Mouse (Mus musculus) hindbrain, postnatal 0 days (tissue): ENCODE results near the gene Atg4d. TPM values are rescaled to one million over a fixed set of nuclear protein-coding genes. Genes with fewer than 3 reads are reported as not detected.
A peak's percentile ranks its signal among the peaks of the same experiment; 100 is the strongest.
"Not testable (repeated sequence)": the region's sequence is repeated elsewhere in the genome, so short reads cannot be mapped to it uniquely, and the experiment has no call there.

Experiments used
- ATAC-seq: fragments of 200-750 bp; cut with Nextera tagmentation; 2 replicates; pipeline ENCODE4 v1.8.0; 2017; ENCODE audit warnings: mild to moderate bottlenecking, moderate TSS enrichment, moderate library complexity
- DNase-seq: peaks from one replicate; pipeline ENCODE4 v3.0.0-alpha.2; 2015; ENCODE audit warnings: low spot score
- H3K27ac ChIP-seq: fragments of 300-500 bp; sonication (generic); 2 replicates; pipeline ENCODE4 v1.5.1; 2014; ENCODE audit warnings: mild to moderate bottlenecking
- H3K27me3 ChIP-seq: fragments of 300-500 bp; sonication (generic); 2 replicates; pipeline ENCODE4 v1.6.1; 2014; ENCODE audit warnings: low read length, mixed read lengths; ENCODE audit not compliant: insufficient read depth
- H3K36me3 ChIP-seq: fragments of 300-500 bp; sonication (generic); 2 replicates; pipeline ENCODE4 v1.6.1; 2014; ENCODE audit warnings: low read length, mixed read lengths; ENCODE audit not compliant: insufficient read depth
- H3K4me1 ChIP-seq: fragments of 300-500 bp; sonication (generic); 2 replicates; pipeline ENCODE4 v1.6.1; 2014; ENCODE audit warnings: antibody characterized with exemption, low read length, mixed read lengths; ENCODE audit not compliant: insufficient read depth
- H3K4me2 ChIP-seq: fragments of 300-500 bp; sonication (generic); 2 replicates; pipeline ENCODE4 v1.6.1; 2014; ENCODE audit warnings: low read depth, mild to moderate bottlenecking, low read length, moderate library complexity, mixed read lengths
- H3K4me3 ChIP-seq: fragments of 300-500 bp; sonication (generic); 2 replicates; pipeline ENCODE4 v1.5.1; 2014; ENCODE audit warnings: low read length
- H3K9ac ChIP-seq: fragments of 300-500 bp; sonication (generic); replicated peaks from 2 replicates; pipeline ENCODE4 v1.6.1; 2014; ENCODE audit warnings: mild to moderate bottlenecking, low read length, moderate library complexity, mixed read lengths
- H3K9me3 ChIP-seq: fragments of 300-500 bp; sonication (generic); 2 replicates; pipeline ENCODE4 v1.6.1; 2016; ENCODE audit warnings: low read length, mixed read lengths
- CTCF ChIP-seq: IDR thresholded peaks from 2 replicates; pipeline ENCODE4 v1.5.1; 2016; ENCODE audit warnings: antibody characterized with exemption, control low read depth, low read depth
- WGBS: fragments of 180-500 bp; shearing (Covaris S2); extraction: QIAGEN DNeasy Blood & Tissue Kit; methylation state at CpG from one replicate; pipeline ENCODE4 v1.1.7; 2014; 5-methylcytosine and 5-hydroxymethylcytosine counted together
- polyA plus RNA-seq: library from polyadenylated mRNA; unstranded; fragments of >200 nt; fragmentation: Nextera tagmentation; extraction: Ambion mirVana; gene quantifications from 2 replicates; pipeline ENCODE4 v1.2.1, GENCODE M21; 2015
- total RNA-seq: library from RNA; depleted of rRNA; stranded (reverse); fragments of >200 nt; gene quantifications from 2 replicates; pipeline ENCODE4 v1.2.3, GENCODE M21; 2014

The Atg4d gene
- total and polyA plus RNA-seq, 2 experiments from 2014 or later: 32.1 to 38.6 TPM

GRCm38 (mm10) chr9:21290589-21290988 is 25.5 kb downstream of the Atg4d start:
- no peaks in the 10 kb centered on the region for H3K36me3 ChIP-seq
- ATAC-seq (no peak), DNase-seq (peak; percentile 45)
- peak overlapping the region; percentile 85 for H3K4me2 ChIP-seq
- peaks cover 18% of the 10 kb centered on the region for H3K4me1 ChIP-seq
- 0% methylated on average over 20 of the region's 20 CpGs for WGBS
- H3K4me3 ChIP-seq: peak overlapping the region; percentile 61
- no peak for TF ChIP-seq CTCF
- H3K9ac ChIP-seq: peak overlapping the region; percentile 75
- H3K27me3 ChIP-seq: no peaks in the 10 kb centered on the region
- no peaks in the 10 kb centered on the region for H3K9me3 ChIP-seq
- H3K27ac ChIP-seq: peak overlapping the region; percentile 85

GRCm38 (mm10) chr9:21291022-21291787 is 26.1 kb downstream of the Atg4d start, which contains the start of gene Cdkn2d:
Gene Cdkn2d (minus strand): TSS chr9:21291407.
- Histone ChIP-seq H3K4me3 (peak within 1 kb of the TSS; percentile 61), H3K36me3 (no peaks in the 10 kb centered on the region), H3K27me3 (no peaks in the 10 kb centered on the region), H3K27ac (peak within 1 kb of the TSS; percentile 85), H3K4me2 (peak within 1 kb of the TSS; percentile 85), H3K9ac (peak within 1 kb of the TSS; percentile 75), H3K9me3 (no peaks in the 10 kb centered on the region), H3K4me1 (peaks cover 18% of the 10 kb centered on the region)
- ATAC-seq: peak; percentile 97
- peak; percentile 100 for DNase-seq
- under 1% methylated on average over 50 of the region's 51 CpGs for WGBS
- peak; percentile 31 for TF ChIP-seq CTCF

GRCm38 (mm10) chr9:21291868-21292267 is 26.8 kb downstream of the Atg4d start:
- H3K9ac ChIP-seq, H3K27me3 ChIP-seq, ATAC-seq, H3K36me3 ChIP-seq, H3K27ac ChIP-seq, DNase-seq, H3K9me3 ChIP-seq: not testable (repeated sequence)
- H3K4me2 ChIP-seq: peak overlapping the region; percentile 55
- peak overlapping the region; percentile 61 for H3K4me3 ChIP-seq
- WGBS: 18% methylated on average over 7 of the region's 7 CpGs
- peaks cover 13% of the 10 kb centered on the region for H3K4me1 ChIP-seq

- Histone ChIP-seq H3K27ac (no peak overlapping the region), H3K9me3 (no peaks in the 10 kb centered on the region), H3K4me1 (peaks cover 10% of the 10 kb centered on the region; the same call in 1 of the 2 replicates), H3K4me3 (no peak overlapping the region), H3K4me2 (no peak overlapping the region), H3K36me3 (no peaks in the 10 kb centered on the region), H3K9ac (no peak overlapping the region), H3K27me3 (no peaks in the 10 kb centered on the region)
- TF ChIP-seq CTCF: no peak
- DNase-seq (no peak), ATAC-seq (no peak)
- WGBS: 97% methylated on average over 3 of the region's 3 CpGs
Observed at GRCm38 (mm10) chr9:21292271-21292670, 27.2 kb downstream of the Atg4d start.

DNA sequence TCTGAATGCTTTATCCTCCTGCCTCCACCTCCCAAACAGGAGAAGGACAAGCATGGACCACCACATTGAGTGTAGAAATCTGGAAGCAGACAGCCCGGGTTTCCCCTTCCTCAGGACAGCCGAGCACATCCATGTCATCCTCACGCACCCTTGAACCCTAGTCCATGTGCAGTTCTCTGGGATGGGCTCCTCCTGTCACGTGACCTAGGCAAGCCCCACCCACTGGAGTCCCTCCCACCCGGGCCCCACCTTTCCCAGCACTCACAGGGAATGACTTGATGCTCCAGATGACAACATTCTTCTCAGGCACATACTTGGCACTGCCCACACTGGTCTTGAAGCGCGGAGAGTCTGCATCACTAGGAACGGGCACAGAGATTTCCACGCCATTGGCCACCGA is 33.9 kb downstream of the Atg4d start:
- 84% methylated on average over 10 of the region's 10 CpGs for WGBS
- no peak overlapping the region for H3K27ac ChIP-seq
- no peaks in the 10 kb centered on the region for H3K27me3 ChIP-seq
- no peak overlapping the region for H3K4me2 ChIP-seq
- no peaks in the 10 kb centered on the region for H3K4me1 ChIP-seq
- H3K9me3 ChIP-seq: no peaks in the 10 kb centered on the region
- DNase-seq (no peak), ATAC-seq (no peak)
- no peak overlapping the region for H3K9ac ChIP-seq
- H3K36me3 ChIP-seq: no peaks in the 10 kb centered on the region
- no peak overlapping the region for H3K4me3 ChIP-seq
- TF ChIP-seq CTCF: no peak

DNA sequence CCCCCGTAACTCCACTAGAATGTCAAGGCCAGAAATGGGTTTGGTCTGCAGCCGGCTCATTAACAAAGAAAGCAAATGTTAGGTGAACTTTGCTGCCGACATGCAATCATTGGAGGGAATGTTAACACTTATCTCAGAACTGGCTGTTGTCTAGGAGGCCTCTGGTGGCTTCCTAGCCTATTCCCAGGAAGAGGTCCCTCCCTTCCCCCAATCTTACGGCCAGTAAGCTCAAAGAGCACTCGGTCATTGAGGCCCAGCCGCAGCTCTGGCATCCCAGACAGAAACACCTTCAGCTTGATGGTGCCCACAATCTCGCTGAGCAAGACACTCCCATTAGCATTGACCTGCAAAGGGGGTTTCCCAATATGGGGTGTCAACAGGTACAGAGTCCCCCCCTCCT is 40.0 kb downstream of the Atg4d start:
- no peak for DNase-seq
- no peaks in the 10 kb centered on the region for H3K36me3 ChIP-seq
- no peaks in the 10 kb centered on the region for H3K4me1 ChIP-seq
- no peaks in the 10 kb centered on the region for H3K27me3 ChIP-seq
- no peak for TF ChIP-seq CTCF
- no peak overlapping the region for H3K4me2 ChIP-seq
- no peak overlapping the region for H3K4me3 ChIP-seq
- ATAC-seq: no peak
- H3K9ac ChIP-seq: no peak overlapping the region
- WGBS: 88% methylated on average over 7 of the region's 7 CpGs
- no peak overlapping the region for H3K27ac ChIP-seq
- H3K9me3 ChIP-seq: no peaks in the 10 kb centered on the region

DNA sequence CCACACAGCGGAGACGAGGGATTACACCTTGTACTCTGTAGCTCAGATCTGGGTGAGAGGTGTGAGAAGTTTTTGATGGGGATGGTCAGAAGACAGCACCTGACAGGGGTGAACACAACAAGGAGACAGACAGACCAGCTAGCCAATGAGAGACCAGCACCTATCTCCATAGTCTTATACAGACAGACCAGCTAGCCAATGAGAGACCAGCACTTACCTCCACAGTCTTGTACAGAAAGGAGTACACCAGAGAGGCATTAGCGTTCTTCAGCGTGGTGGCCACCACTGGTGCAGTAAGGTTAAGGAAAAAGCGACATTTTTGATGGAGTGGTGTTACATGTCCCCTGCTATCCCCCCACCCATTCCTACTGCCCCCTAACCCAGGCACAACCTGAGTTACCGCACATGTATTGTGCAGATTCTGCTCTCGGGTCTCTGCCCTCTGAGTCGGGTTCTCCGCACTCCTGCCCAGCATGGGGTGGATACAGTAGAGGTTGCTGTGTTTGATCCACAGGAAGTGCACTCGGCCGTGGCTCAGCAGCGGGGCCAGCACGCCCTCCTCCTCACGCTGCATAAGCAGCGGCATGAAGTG is 44.2 kb downstream of the Atg4d start:
- Histone ChIP-seq H3K27ac (no peak overlapping the region), H3K36me3 (no peaks in the 10 kb centered on the region), H3K9ac (no peak overlapping the region), H3K4me1 (no peaks in the 10 kb centered on the region), H3K4me2 (no peak overlapping the region), H3K27me3 (no peaks in the 10 kb centered on the region), H3K9me3 (no peaks in the 10 kb centered on the region), H3K4me3 (no peak overlapping the region)
- 70% methylated on average over 15 of the region's 15 CpGs for WGBS
- no peak for TF ChIP-seq CTCF
- ATAC-seq (no peak), DNase-seq (no peak)
